Mouse (Mus musculus) intestine, embryonic 16.5 days (tissue): Measurements from ENCODE around the gene Tmem88. TPM values are rescaled to one million over a fixed set of nuclear protein-coding genes. Genes with fewer than 3 reads are reported as not detected.

Experiments used
- ATAC-seq: fragments of 200-750 bp; cut with Nextera tagmentation; 2 replicates; pipeline ENCODE4 v1.8.0; 2017; ENCODE audit warnings: moderate TSS enrichment, moderate library complexity
- H3K27ac ChIP-seq: fragments of 300-500 bp; sonication (generic); 2 replicates; pipeline ENCODE4 v1.5.1; 2014; ENCODE audit warnings: mild to moderate bottlenecking, low read length
- H3K27me3 ChIP-seq: fragments of 300-500 bp; sonication (generic); replicated peaks from 2 replicates; pipeline ENCODE4 v1.6.1; 2014; ENCODE audit warnings: low read length, control low read depth, mixed read lengths; ENCODE audit not compliant: control insufficient read depth, insufficient read depth
- H3K36me3 ChIP-seq: fragments of 300-500 bp; sonication (generic); 2 replicates; pipeline ENCODE4 v1.6.1; 2014; ENCODE audit warnings: low read length, control low read depth; ENCODE audit not compliant: control insufficient read depth, insufficient read depth
- H3K4me1 ChIP-seq: fragments of 300-500 bp; sonication (generic); 2 replicates; pipeline ENCODE4 v1.6.1; 2014; ENCODE audit warnings: low read length, control low read depth, mixed read lengths; ENCODE audit not compliant: control insufficient read depth, insufficient read depth
- H3K4me2 ChIP-seq: fragments of 300-500 bp; sonication (generic); 2 replicates; pipeline ENCODE4 v1.6.1; 2014; ENCODE audit warnings: low read depth, low read length, control low read depth
- H3K4me3 ChIP-seq: fragments of 300-500 bp; sonication (generic); 2 replicates; pipeline ENCODE4 v1.5.1; 2014; ENCODE audit warnings: mild to moderate bottlenecking, low read length
- H3K9ac ChIP-seq: fragments of 300-500 bp; sonication (generic); 2 replicates; pipeline ENCODE4 v1.6.1; 2014; ENCODE audit warnings: low read depth, low read length
- H3K9me3 ChIP-seq: fragments of 300-500 bp; sonication (generic); 2 replicates; pipeline ENCODE4 v1.6.1; 2016; ENCODE audit warnings: low read length, control low read depth; ENCODE audit not compliant: control insufficient read depth
- WGBS: fragments of 180-500 bp; shearing (Covaris S2); extraction: QIAGEN DNeasy Blood & Tissue Kit; methylation state at CpG from one replicate; pipeline ENCODE4 v1.1.7; 2014; 5-methylcytosine and 5-hydroxymethylcytosine counted together
- polyA plus RNA-seq: library from polyadenylated mRNA; unstranded; fragments of >200 nt; fragmentation: Nextera tagmentation; extraction: Ambion mirVana; gene quantifications from 2 replicates; pipeline ENCODE4 v1.2.1, GENCODE M21; 2015

The Tmem88 gene
- polyA plus RNA-seq, 1 experiment from 2014 or later = 31.0 TPM

- no peak overlapping the region for H3K4me3 ChIP-seq
- no peak for ATAC-seq
- WGBS = 89% methylated on average over 19 of the region's 19 CpGs
- no peak overlapping the region for H3K4me2 ChIP-seq
- H3K36me3 ChIP-seq = peaks cover 48% of the 10 kb centered on the region
- no peak overlapping the region for H3K9ac ChIP-seq
- H3K27ac ChIP-seq = no peak overlapping the region
- peaks cover 18% of the 10 kb centered on the region for H3K4me1 ChIP-seq
- no peaks in the 10 kb centered on the region for H3K27me3 ChIP-seq
- no peaks in the 10 kb centered on the region for H3K9me3 ChIP-seq
These were observed 8.2 kb upstream of the Tmem88 start for GRCm38 (mm10) chr11:69406282-69406681.

GRCm38 (mm10) chr11:69405397-69406200 lies 7.6 kb upstream of the Tmem88 start:
- Histone ChIP-seq H3K4me1 (peaks cover 23% of the 10 kb centered on the region), H3K9me3 (no peaks in the 10 kb centered on the region), H3K36me3 (peaks cover 48% of the 10 kb centered on the region), H3K4me2 (no peak overlapping the region), H3K27me3 (no peaks in the 10 kb centered on the region), H3K4me3 (no peak overlapping the region), H3K27ac (no peak overlapping the region), H3K9ac (no peak overlapping the region)
- 90% methylated on average over 24 of the region's 24 CpGs for WGBS
- no peak for ATAC-seq

GRCm38 (mm10) chr11:69404595-69405396 lies 6.8 kb upstream of the Tmem88 start:
- no peaks in the 10 kb centered on the region for H3K9me3 ChIP-seq
- no peaks in the 10 kb centered on the region for H3K27me3 ChIP-seq
- H3K27ac ChIP-seq = no peak overlapping the region
- H3K36me3 ChIP-seq = peaks cover 49% of the 10 kb centered on the region
- H3K4me3 ChIP-seq = no peak overlapping the region
- no peak overlapping the region for H3K9ac ChIP-seq
- WGBS = 91% methylated on average over 20 of the region's 24 CpGs
- H3K4me2 ChIP-seq = no peak overlapping the region
- H3K4me1 ChIP-seq = peaks cover 26% of the 10 kb centered on the region
- no peak for ATAC-seq

GRCm38 (mm10) chr11:69403691-69404594 lies 5.9 kb upstream of the Tmem88 start:
- no peak overlapping the region for H3K4me2 ChIP-seq
- WGBS = 89% methylated on average over 38 of the region's 38 CpGs
- no peak overlapping the region for H3K27ac ChIP-seq
- no peaks in the 10 kb centered on the region for H3K27me3 ChIP-seq
- ATAC-seq = no peak
- no peaks in the 10 kb centered on the region for H3K9me3 ChIP-seq
- no peak overlapping the region for H3K9ac ChIP-seq
- peaks cover 31% of the 10 kb centered on the region for H3K4me1 ChIP-seq
- H3K4me3 ChIP-seq = no peak overlapping the region
- H3K36me3 ChIP-seq = peaks cover 53% of the 10 kb centered on the region

- Histone ChIP-seq H3K4me3 (no peak overlapping the region), H3K27me3 (no peaks in the 10 kb centered on the region), H3K4me2 (no peak overlapping the region), H3K9me3 (no peaks in the 10 kb centered on the region), H3K36me3 (peaks cover 47% of the 10 kb centered on the region), H3K27ac (no peak overlapping the region), H3K4me1 (peaks cover 33% of the 10 kb centered on the region), H3K9ac (0 out of 2 replicates have a peak overlapping the region, but pooled peaks have one; percentile 29)
- ATAC-seq = no peak
- 86% methylated on average over 12 of the region's 12 CpGs for WGBS
These were observed 4.0 kb upstream of the Tmem88 start for GRCm38 (mm10) chr11:69401987-69402386.

- no peaks in the 10 kb centered on the region for H3K27me3 ChIP-seq
- no peak overlapping the region for H3K4me3 ChIP-seq
- peak overlapping the region; percentile 29; the same call in 1 of the 2 replicates for H3K9ac ChIP-seq
- H3K4me1 ChIP-seq = peaks cover 36% of the 10 kb centered on the region
- peak overlapping the region; percentile 8; the same call in 1 of the 2 replicates for H3K27ac ChIP-seq
- no peak overlapping the region for H3K4me2 ChIP-seq
- H3K9me3 ChIP-seq = no peaks in the 10 kb centered on the region
- peaks cover 40% of the 10 kb centered on the region for H3K36me3 ChIP-seq
- WGBS = 18% methylated on average over 22 of the region's 22 CpGs
- ATAC-seq = peak; percentile 79
These were observed 3.2 kb upstream of the Tmem88 start for GRCm38 (mm10) chr11:69401210-69401637.

GRCm38 (mm10) chr11:69400083-69400850 lies 2.2 kb upstream of the Tmem88 start:
- H3K36me3 ChIP-seq = peaks cover 31% of the 10 kb centered on the region

GRCm38 (mm10) chr11:69399201-69400082 lies 1.4 kb upstream of the Tmem88 start:
- Histone ChIP-seq H3K9ac (peak overlapping the region; percentile 47; the same call in 1 of the 2 replicates), H3K27me3 (no peaks in the 10 kb centered on the region)

More at GRCm38 (mm10) chr11:69400083-69400850, 2.2 kb upstream of the Tmem88 start:
- H3K4me3 ChIP-seq = no peak overlapping the region; the same call in 1 of the 2 replicates
- no peaks in the 10 kb centered on the region for H3K9me3 ChIP-seq
- no peak overlapping the region for H3K27ac ChIP-seq
- H3K4me2 ChIP-seq = no peak overlapping the region
- no peaks in the 10 kb centered on the region for H3K27me3 ChIP-seq
- 75% methylated on average over 25 of the region's 25 CpGs for WGBS
- H3K4me1 ChIP-seq = peaks cover 36% of the 10 kb centered on the region
- 0 out of 2 replicates have a peak overlapping the region, but pooled peaks have one; percentile 47 for H3K9ac ChIP-seq
- no peak for ATAC-seq

More at GRCm38 (mm10) chr11:69399201-69400082, 1.4 kb upstream of the Tmem88 start:
- ATAC-seq = no peak
- Histone ChIP-seq H3K4me2 (no peak overlapping the region), H3K27ac (no peak overlapping the region), H3K9me3 (no peaks in the 10 kb centered on the region), H3K36me3 (peaks cover 27% of the 10 kb centered on the region), H3K4me1 (peaks cover 36% of the 10 kb centered on the region), H3K4me3 (no peak overlapping the region; the same call in 1 of the 2 replicates)
- WGBS = 43% methylated on average over 66 of the region's 66 CpGs
